Mouse (Mus musculus) heart, adult 2 months (tissue): ENCODE results near the gene Hist1h3a.

Source experiments
- CTCF ChIP-seq: fragments of 200-600 bp; IDR thresholded peaks from 2 replicates; pipeline ENCODE4 v1.8.1; 2022; ENCODE audit warnings: antibody characterized with exemption, mild to moderate bottlenecking, moderate library complexity
- EP300 ChIP-seq: fragments of 200-500 bp; IDR thresholded peaks from 2 replicates; pipeline ENCODE4 v1.6.1; 2011; ENCODE audit warnings: low read depth, low read length, control low read depth; ENCODE audit not compliant: insufficient read depth
- POLR2A ChIP-seq: fragments of 200-500 bp; IDR thresholded peaks from 2 replicates; pipeline ENCODE4 v1.6.1; 2011; ENCODE audit warnings: mild to moderate bottlenecking, low read depth, low read length, control low read depth; ENCODE audit not compliant: insufficient read depth

GRCm38 (mm10) chr13:23717176-23717575, 45.0 kb downstream of the Hist1h3a start:
- TF ChIP-seq CTCF, result no peak
- no peak for TF ChIP-seq POLR2A
- no peak for TF ChIP-seq EP300
